Mouse (Mus musculus): ENCODE data around the gene Hivep3.

Gene Hivep3

DNA sequence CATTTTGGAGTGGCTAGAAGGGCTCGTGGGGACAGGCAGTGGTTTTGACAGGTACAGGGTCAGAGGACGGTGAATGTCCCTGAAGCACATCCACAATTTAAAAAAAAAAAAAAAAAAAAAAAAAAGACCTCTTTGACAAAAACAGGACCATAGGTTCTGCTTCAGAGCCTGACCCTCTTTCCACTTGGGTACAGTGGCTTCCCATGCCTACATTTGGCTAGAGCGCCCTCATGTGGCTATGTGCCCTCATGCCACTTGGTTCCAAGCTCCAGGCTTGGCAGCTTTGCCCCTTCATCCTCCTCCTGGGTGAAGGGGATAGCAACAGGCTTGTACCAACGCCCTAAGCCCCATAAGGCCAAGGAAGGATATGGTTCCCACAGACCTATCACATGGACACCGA is 371.0 kb downstream of the Hivep3 start:
- DNase-seq (ENCODE audit: extremely low spot score) = peak; percentile 24

DNA sequence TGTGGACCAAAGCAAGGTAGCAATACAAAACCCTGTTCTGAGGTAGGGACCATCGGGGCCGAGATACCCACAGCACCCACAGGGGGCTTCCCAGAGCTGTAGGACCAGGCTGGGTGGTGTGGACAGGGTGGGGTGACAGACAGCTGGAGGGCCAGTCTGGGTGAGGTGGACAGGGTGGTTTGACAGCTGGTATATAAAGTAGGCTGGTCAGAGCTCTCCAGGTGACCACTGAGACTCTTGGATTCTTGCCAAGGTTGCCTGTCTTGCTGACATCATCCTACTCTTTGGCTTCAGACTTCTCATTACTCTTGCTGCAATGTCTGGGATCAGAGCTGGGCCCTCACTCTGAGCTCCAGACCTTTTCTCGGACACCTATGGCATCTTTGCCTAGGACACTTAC is 372.8 kb downstream of the Hivep3 start:
- no peak for DNase-seq (ENCODE audit: extremely low spot score)

DNA sequence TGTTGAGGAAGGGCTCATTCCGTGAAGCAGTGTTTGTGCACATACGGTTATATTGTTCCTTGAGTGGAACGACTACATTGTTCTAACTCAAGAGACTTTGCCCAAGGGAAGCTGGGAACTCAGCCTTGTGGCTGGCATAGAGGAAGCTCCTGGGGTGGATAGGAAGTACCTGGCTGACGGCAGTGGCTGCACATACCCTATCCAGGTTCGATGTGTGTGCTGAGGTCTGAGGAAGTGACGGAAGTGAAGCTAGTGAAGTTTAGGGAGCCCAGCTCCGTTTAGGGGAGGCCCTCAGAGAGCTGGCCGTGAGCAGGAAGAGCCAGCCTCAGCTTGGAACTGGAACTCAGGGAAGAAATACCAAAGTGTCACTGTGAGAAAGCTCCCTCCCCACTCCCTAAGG is 374.2 kb downstream of the Hivep3 start:
- no peak for DNase-seq (ENCODE audit: extremely low spot score)

DNA sequence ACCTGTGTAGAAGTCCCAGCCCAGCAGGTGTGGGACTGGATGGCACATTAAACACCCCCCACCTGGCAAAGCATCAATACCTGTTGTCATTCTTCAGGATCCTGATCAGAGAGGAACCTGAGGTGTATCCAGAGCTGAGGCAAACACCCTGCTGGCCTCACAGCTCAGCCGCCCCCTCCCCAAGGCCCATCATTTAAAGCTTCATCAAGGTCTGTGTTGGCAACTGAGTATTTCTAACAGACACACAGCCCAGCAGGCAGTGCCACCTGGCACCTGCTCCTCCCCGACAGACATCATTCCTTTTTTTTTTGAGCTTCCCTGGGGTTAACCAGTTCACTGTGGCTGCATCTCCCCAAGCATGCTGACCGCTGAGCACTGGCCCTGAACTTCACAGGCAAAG is 381.9 kb downstream of the Hivep3 start:
- DNase-seq (ENCODE audit: extremely low spot score) = no peak

DNA sequence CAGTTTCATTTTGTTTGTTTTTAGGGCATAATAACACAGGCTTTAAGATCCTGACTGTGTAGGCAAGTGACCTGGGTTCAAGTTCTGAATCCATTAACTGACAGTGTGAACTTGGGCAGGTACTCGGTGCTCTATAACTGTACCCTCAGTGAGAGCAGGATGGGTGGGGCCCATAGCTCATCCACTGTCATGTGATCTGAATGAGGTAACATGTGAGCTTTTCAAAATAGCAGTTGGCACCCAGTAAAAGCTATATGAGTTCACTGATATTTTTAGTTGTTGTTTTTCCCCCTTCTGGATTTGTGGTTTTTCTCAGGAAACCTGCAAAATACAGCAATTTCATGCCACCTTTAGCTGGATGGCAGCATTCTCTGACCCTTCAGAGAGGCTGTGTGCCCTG is 382.7 kb downstream of the Hivep3 start:
- DNase-seq (ENCODE audit: extremely low spot score) = no peak

DNA sequence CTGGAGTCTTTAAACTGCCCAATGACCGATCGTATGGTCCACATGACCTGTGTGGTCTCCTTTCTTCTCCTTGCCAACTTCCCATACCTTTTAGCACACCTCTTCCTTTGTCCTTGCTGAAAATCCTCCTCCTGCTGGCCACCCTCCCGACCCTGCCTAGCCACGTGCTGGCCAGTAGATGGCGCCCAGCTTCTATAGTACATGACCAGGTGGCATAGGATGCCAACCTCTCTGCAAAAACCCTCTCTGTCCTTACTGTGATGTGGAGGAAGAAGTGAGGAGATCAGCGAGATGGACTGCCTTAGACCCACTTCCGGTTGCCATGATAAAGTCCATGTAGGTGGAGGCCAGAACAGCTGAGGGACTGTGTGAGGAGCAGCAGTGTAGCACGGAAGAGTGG is 386.7 kb downstream of the Hivep3 start:
- peak; percentile 40 for DNase-seq (ENCODE audit: extremely low spot score)

DNA sequence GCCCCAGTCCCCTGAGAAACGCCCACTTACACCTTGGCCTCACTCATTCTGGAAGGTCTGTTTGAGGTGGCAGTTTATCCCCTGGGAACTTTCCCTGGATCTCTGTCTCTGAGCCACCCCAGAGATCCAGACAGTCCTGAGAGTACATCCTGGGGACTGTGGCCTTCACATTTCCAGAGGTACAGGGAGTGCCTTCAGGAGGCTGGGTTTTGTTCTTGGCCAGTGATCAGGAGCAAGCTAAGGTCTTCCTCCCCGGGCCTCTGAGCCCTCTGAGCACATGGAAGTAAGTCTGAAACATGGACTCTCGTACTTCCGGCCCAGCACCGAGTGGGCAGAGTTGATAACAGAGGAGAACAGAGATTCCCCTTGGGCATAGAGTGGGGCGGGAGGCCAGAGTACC is 391.1 kb downstream of the Hivep3 start:
- no peak for DNase-seq (ENCODE audit: extremely low spot score)

DNA sequence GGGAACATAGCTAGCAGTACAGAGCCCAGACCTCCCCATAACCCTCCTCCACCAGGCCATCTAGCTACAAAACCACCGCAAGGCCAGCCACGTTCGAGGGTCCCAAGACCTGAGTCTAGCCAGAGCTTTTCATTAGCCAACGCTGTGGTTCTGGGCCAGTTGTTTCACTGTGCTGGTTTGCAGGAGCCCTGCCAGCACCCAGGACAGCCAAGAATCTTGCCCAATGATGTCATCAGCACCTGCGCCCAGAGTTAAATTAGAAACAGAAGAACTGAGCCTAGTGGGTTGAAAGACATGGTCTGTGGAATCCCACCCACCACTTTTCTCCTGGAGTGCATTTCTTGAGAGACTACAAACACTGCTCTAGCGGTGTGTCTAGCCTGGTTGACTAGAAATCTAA is 392.5 kb downstream of the Hivep3 start:
- no peak for DNase-seq (ENCODE audit: extremely low spot score)

DNA sequence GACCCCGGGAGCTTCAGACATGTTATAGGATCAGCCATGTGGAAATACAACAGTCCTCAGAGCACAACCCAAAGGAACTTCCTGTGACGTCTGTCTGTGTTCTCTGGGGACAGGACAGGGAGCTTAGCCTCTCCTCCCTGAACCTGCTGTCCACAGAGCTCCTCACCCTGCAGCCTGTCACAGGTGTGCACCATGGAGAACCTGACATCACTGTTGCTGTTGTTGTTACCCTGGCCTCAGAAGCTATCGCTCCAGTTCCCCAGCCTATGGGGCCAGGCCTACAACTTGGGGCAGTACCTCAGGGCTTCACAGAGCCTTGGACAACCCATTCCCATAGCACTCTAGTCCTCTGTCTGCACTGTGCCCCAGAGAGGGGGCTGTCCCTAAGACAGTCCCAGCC is 393.7 kb downstream of the Hivep3 start:
- no peak for DNase-seq (ENCODE audit: extremely low spot score)

DNA sequence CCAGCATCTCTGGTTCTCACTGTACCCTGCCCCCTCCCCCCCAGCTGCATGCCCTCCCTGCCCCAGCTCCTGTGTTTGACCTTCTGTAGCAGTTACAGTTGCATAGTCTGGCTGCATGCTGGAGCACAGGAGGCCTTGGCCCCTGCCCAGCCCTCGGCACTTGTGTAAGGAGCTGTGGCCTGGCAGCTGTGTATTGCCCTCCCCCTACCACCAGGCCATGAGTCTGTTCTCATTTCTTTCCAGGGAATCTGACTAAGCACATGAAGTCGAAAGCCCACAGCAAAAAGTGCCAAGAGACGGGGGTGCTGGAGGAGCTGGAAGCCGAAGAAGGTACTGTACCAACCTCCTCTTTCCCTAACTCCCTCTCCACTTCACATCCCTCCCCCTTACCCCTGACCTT is 394.4 kb downstream of the Hivep3 start:
- DNase-seq (ENCODE audit: extremely low spot score) = no peak

DNA sequence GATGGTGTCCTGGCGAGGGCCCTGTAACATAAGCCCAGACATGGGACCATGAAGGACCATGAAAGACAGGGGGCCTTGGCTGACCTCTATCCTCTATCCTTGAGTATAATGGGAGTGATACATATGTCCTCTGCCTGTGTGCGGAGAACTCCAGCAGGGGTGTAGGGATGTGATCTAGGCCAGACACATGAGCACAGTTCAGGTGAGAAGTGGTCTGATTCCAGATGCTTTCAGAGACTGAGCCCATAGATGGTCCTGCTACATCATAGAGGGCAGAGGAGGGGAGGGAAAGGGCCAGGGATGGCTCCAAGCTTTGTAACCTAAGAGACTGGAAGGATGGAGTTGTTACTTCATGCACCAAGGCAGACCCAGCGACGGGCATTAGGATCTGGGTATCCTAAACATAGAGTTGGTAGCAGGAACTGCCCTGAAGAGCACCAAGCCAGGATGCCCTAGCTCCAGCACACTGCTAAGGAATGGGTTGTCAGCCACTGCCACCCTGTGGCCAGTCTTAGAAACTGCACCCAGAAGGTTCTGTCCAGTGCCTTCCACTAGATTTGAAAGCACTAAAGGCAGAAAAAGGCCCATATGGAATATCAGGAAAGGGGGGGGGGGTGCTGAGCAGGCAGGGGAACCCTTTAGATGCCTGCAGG is 395.8 kb downstream of the Hivep3 start:
- peak; percentile 47 for DNase-seq (ENCODE audit: extremely low spot score)

DNA sequence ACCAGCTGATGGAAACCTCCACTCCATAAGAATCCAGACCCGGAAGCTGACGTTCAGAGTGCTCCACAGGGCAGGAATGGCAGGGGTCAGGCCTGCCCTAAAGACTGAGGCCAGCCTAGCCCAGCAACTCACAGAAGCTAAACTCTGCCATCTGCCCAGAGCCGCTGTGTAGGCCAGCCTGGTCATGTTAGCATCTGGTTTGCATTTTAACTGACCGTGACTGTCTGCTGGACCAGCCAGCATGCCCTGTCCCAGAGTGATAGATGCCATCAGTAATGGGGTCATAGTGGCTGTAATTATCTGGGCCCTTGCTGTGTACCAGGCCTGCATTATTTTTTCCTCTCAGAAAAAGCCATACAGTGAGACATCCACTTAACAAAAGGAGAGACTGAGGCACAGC is 397.3 kb downstream of the Hivep3 start:
- no peak for DNase-seq (ENCODE audit: extremely low spot score)

DNA sequence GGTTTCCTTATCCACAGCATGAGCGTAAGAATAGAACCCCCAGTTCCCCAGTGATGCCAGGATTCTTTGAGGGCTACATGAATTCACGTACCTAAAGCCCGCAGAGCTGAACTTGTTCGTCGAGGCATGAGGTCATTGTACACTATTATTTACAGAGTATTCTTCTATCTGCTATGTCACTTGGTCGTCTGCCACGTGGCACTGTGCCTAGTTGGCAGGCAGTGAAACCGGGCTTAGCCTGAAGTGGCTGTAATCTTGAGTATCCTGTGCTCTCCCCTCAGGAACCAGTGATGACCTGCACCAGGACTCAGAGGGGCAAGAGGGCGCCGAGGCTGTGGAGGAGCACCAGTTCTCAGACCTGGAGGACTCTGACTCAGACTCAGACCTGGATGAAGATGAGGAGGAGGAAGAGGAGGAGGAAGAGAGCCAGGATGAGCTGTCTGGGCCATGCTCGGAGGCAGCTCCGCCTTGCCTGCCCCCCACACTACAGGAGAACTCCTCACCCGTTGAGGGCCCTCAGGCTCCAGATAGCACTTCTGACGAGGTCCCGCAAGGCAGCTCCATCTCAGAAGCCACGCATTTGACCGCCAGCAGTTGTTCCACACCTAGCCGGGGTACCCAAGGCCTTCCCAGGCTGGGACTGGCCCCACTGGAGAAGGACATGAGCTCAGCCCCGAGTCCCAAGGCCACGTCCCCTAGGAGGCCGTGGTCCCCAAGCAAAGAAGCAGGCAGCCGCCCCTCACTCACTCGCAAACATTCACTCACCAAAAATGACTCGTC is 398.0 kb downstream of the Hivep3 start:
- DNase-seq (ENCODE audit: extremely low spot score) = no peak

DNA sequence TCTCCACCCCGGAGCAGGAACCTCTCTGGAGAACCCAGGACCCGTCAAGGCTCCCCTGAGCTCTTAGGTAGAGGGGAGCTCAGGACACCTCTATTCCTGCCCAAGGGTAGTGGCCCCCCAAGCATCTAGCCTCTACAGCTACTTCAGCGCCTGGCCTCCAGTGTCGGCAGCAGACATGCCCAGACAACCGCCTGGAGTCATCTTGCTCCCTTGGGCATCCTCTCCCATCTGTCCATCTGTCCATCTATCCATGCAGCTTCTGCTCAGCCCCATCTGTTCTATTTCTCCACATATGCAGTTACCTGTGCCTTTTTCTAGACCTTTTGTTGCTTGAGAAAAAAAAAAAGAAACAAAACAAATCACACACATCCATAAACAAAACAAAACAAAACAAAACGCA is 400.6 kb downstream of the Hivep3 start:
- DNase-seq (ENCODE audit: extremely low spot score) = no peak

DNA sequence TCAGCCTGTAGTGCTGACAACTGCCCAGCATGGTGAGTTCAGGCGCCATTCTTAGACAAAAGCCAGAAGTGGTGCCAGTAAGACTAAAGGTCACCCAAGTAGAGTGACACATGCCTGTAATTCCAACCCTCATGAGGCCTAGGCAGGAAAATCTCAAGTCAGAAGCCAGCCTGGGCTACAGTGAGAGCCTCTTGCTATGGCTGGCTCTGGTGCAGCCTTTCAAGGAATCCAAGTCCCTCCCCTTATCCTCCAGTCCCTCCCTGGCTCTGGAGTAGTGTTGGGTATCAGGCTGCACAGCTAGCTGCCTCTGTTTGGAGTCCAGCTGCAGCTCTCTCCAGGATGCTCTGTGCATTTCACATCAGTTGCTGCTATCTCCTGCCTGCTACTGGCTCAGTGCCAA is 408.2 kb downstream of the Hivep3 start:
- DNase-seq (ENCODE audit: extremely low spot score) = no peak

DNA sequence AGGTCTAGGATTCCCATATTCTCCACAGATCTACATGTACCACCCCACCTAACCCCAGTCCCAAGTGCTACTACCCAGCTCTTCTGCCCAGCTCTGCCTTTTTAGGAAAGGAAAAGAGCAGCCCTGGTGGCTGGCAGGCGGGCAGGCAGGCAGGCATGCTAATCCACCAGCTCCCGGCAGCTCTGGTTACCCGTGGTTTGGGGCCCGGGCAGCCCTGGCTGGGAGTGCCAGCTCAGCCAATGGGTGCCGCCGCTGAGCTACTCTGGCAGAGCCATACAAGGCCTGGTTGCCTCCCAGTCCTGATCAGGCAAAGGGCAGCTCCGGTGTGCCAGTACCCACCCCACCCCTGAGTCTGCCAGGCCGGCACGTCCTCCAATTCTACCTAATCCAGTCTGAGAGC is 409.3 kb downstream of the Hivep3 start:
- no peak for DNase-seq (ENCODE audit: extremely low spot score)

DNA sequence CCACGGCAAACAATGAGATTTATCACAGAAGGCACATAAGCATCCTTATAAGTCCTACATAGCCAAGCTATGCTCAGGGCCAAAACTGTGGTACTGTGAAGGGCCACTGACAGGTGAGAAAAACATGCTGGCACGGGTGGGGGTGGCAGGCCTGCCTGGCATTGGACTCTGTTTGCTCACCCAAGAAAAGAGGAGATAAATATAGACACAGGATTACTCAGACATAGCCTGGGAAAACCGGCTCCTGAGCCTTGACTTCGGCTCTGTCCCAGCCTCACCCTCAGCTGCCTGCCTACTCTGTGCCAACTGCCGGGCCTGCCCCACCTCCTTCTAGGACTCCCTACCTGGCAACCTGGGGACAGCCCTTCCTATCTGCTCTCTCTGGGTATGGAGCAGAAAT is 410.8 kb downstream of the Hivep3 start:
- no peak for DNase-seq (ENCODE audit: extremely low spot score)

DNA sequence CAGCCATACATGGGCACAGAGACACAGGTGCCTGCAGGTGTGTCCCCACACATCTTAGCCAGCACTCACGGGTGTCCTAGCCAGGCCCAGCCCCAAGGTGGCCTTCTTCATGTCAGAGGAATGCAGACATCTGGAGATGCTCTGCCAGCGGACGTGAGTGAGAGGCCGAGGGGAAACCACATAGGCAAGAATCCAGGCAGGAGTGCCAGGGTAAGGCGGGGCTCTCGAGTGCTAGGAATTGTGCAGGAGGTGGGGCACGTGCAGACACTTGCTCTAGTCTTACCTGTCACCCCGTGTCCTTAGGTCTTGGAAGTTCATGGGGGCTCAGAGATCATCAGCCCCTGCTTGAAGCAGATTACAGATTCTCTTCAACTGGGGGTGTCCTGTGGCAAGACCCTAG is 412.3 kb downstream of the Hivep3 start:
- DNase-seq (ENCODE audit: extremely low spot score) = no peak

DNA sequence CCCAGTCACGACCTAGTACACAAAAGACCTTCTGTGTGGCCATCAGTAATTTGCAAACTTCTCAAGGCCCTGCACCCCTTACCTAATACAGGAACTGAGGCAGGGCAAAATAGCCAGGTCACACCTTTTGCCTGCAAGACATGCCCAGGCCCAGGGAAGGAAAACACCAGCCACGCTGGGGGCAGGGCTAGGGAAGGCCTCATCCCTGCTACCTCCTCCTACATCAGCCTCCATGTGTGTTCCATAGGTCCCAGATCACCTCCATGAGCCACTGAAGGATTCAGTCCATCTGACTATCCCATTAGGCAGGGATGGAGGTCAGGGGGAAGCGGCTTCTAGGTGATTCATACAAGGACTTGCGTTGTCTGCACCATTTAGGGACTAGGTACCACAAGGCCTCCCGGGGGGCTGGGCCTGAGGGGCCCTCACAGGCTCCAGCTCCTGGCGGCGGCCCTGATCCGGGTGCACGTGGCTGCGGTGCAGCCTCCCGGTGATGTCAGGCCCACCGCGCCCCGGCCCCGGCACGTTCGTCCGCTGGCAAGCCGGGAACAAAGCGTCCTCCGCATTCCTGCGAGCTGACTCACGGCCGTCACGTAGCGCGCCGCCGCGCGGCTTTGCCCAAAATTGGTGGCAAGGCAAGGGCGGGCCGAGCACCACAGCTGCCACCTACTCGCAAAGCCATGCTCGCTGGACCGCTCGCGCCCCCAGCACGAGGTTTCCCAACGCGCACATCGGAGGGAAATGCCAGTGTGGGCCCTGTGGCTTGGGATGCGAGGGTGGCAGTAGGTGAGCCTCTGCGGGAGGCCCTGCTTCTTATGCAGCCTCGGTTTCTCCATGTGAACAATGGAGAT is 414.9 kb downstream of the Hivep3 start:
- DNase-seq (ENCODE audit: extremely low spot score) = peak; percentile 77

DNA sequence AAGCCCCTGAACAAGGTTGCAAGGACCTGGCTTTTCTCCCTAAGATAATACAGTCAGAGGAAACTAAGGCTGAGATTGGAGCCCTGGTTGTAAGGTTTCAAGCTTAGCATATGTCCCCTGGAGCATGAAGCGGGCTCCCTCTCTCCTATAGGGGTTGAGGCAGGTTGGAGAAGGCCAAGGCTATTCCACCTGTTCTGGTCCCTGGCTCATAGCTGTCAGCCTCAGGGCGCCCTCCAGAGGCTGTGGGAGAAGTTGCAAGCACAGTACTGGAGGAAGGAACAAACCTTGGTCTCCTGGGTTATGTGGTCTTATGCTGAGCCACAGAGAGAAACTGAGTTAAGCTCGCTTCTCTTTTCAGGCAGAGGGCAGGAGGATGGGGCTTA is 415.5 kb downstream of the Hivep3 start:
- DNase-seq (ENCODE audit: extremely low spot score) = no peak

DNA sequence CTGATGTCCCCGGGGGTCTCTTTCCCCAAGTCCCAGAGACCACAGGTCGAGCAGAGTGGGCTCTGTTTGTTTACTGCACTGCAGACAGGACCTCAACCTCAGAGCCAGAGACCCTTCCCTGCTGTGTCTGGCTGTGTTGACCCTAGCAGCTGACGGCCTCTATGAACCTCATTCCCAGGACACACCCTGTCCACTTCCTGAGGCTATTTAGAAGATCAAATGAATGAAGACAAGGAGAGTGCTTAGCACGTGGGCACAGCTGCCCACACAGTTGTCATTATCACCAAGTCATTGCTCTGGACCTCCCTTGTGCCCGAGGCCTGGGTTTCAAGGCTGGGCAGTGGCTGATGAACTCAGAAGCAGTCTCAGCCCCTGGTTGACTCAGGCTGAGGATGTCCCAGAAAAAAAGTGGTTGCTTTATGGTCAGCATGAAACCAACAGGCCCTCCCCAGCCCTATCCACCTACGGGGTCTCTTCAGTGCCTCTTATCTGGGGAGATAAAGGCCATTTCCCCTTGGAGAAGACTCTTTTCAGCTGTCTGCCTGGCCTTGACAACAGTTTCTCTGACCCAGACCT is 416.8 kb downstream of the Hivep3 start:
- DNase-seq (ENCODE audit: extremely low spot score) = no peak

DNA sequence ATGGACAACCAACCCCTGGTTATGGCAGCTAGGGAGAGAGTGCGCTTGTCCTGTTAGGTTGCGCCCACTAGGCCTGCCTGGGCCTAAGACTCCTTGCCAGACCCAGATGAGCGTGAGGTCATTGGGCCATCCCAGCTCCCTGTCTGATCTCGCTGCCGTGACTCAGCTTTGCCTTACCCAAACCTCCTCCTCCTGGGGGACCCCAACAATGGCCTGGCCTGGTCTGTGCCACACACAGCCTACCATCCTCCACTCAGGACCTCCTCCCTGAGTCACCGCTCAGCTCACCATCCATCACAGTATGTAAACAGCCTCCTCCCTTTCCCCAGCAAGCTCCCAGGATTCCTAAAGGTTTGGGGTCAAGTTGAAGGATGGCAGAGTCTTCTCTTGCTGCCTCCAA is 418.3 kb downstream of the Hivep3 start:
- no peak for DNase-seq (ENCODE audit: extremely low spot score)

DNA sequence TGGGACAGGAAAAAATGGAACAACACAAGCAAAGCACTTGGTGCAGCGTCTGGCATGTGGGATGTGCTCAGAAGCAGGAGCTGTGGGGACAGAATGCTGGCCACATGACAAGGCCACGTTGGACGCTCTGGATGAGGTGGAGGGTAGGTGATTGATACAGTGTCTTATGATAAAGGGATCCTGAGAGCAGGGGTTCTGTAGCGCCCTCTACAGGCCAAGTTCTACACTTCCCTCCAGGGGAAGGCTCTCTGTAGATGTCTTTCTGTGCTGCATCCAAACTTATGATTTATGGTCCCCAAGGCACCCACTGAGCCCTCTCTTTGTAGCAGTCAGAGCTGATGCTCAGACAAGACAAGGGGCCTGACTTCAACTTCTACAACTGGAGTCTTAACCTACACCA is 419.1 kb downstream of the Hivep3 start:
- no peak for DNase-seq (ENCODE audit: extremely low spot score)
